Mouse (Mus musculus) midbrain, embryonic 16.5 days (tissue): ENCODE measurements around the gene Rps16. TPM values are rescaled to one million over a fixed set of nuclear protein-coding genes. Genes with fewer than 3 reads are reported as not detected.
A peak's percentile ranks its signal among the peaks of the same experiment; 100 is the strongest.

Source experiments
- ATAC-seq: fragments of 200-750 bp; cut with Nextera tagmentation; 2 replicates; pipeline ENCODE4 v1.8.0; 2017; ENCODE audit warnings: moderate TSS enrichment
- H3K27ac ChIP-seq: fragments of 300-500 bp; sonication (generic); 2 replicates; pipeline ENCODE4 v1.5.1; 2014; ENCODE audit warnings: mild to moderate bottlenecking, low read length, mixed read lengths
- H3K27me3 ChIP-seq: fragments of 300-500 bp; sonication (generic); 2 replicates; pipeline ENCODE4 v1.6.1; 2014; ENCODE audit warnings: low read depth, low read length, mixed read lengths; ENCODE audit not compliant: control insufficient read depth, insufficient read depth
- H3K36me3 ChIP-seq: fragments of 300-500 bp; sonication (generic); 2 replicates; pipeline ENCODE4 v1.6.1; 2014; ENCODE audit warnings: mild to moderate bottlenecking, low read length, moderate library complexity, mixed read lengths; ENCODE audit not compliant: control insufficient read depth, insufficient read depth
- H3K4me1 ChIP-seq: fragments of 300-500 bp; sonication (generic); 2 replicates; pipeline ENCODE4 v1.6.1; 2014; ENCODE audit warnings: mild to moderate bottlenecking, low read length, mixed read lengths; ENCODE audit not compliant: control insufficient read depth, insufficient read depth
- H3K4me2 ChIP-seq: fragments of 300-500 bp; sonication (generic); 2 replicates; pipeline ENCODE4 v1.6.1; 2014; ENCODE audit warnings: mild to moderate bottlenecking, low read length, mixed read lengths
- H3K4me3 ChIP-seq: fragments of 300-500 bp; sonication (generic); 2 replicates; pipeline ENCODE4 v1.5.1; 2014; ENCODE audit warnings: low read depth, mild to moderate bottlenecking, low read length, moderate library complexity, mixed read lengths
- H3K9ac ChIP-seq: fragments of 300-500 bp; sonication (generic); 2 replicates; pipeline ENCODE4 v1.6.1; 2014; ENCODE audit warnings: low read depth, low read length, mixed read lengths
- H3K9me3 ChIP-seq: fragments of 300-500 bp; sonication (generic); replicated peaks from 2 replicates; pipeline ENCODE4 v1.6.1; 2014; ENCODE audit warnings: mild to moderate bottlenecking, low read length, mixed read lengths; ENCODE audit not compliant: control insufficient read depth, poor library complexity, severe bottlenecking
- WGBS: fragments of 180-500 bp; shearing (Covaris S2); extraction: QIAGEN DNeasy Blood & Tissue Kit; methylation state at CpG from one replicate; pipeline ENCODE4 v1.1.7; 2014; 5-methylcytosine and 5-hydroxymethylcytosine counted together
- polyA plus RNA-seq: library from polyadenylated mRNA; unstranded; fragments of >200 nt; fragmentation: Nextera tagmentation; extraction: Ambion mirVana; gene quantifications from 2 replicates; pipeline ENCODE4 v1.2.1, GENCODE M21; 2015

The Rps16 gene
- polyA plus RNA-seq, 1 experiment from 2014 or later: 435 TPM

DNA sequence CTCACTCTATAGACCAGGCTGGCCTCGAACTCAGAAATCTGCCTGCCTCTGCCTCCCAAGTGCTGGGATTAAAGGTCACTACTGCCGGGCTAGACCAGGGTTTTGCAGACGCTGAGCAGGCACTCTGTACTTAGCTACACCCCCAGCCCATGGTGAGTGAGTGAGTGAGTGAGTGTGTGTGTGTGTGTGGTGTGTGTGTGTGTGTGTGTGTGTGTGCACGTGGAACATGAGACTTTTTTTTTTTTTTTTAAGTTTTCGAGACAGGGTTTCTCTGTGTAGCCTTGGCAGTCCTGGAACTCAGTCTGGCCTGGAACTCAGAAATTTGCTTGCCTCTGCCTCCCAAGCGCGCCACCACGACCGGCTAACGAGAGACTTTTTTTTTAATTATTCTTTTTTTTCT lies 24.2 kb downstream of the Rps16 start:
- Histone ChIP-seq H3K4me1 (peaks cover 25% of the 10 kb centered on the region), H3K9me3 (no peaks in the 10 kb centered on the region), H3K4me3 (no peak overlapping the region), H3K27me3 (peaks cover 4% of the 10 kb centered on the region; the same call in 1 of the 2 replicates), H3K4me2 (no peak overlapping the region), H3K27ac (no peak overlapping the region), H3K36me3 (no peaks in the 10 kb centered on the region), H3K9ac (no peak overlapping the region)
- ATAC-seq: no peak
- WGBS: 81% methylated on average over 10 of the region's 10 CpGs

DNA sequence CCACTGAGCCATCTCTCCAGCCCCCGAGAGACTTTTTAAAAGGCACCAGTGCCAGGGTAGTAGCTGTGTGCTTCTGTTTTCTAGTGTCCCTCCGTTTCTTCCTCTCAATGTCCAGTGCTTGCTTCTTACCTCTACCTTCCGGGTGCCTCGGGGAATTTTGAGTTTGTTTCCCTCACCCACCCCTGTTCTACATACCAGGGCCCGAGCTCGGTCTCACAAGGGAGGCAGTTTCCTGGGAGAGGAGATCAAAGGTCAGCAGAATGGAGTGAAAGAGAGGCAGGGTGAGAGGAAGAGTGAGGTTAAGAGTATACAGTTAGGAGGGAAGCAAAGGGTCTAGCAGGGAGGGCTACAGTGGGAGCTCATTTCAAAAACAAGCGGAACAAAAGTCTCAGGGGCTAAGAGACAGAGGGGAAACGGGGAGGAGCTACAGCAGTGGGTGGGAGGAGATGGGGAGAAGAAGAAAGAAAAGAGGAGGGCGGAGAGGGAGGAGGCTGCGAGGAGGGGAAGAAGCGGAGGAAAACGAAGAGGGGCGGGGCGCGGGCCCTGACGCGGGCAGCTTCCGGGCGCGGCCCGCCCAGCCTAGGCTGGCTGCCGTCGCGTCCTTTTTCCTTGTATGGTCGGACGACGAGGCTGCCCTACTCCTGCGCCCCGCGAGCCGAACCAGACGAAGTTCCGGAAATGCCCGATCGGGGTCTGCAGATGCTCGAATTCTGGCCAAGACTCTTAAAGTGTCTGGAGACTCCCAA lies 24.9 kb downstream of the Rps16 start:
- Histone ChIP-seq H3K9ac (peak overlapping the region; percentile 68), H3K27ac (peak overlapping the region; percentile 81), H3K4me1 (peaks cover 25% of the 10 kb centered on the region), H3K4me2 (peak overlapping the region; percentile 81), H3K9me3 (no peaks in the 10 kb centered on the region), H3K4me3 (peak overlapping the region; percentile 48), H3K36me3 (no peaks in the 10 kb centered on the region), H3K27me3 (peaks cover 4% of the 10 kb centered on the region; the same call in 1 of the 2 replicates)
- WGBS: 1% methylated on average over 32 of the region's 36 CpGs
- ATAC-seq: 0 out of 2 replicates have a peak, but pooled peaks have one; percentile 7

DNA sequence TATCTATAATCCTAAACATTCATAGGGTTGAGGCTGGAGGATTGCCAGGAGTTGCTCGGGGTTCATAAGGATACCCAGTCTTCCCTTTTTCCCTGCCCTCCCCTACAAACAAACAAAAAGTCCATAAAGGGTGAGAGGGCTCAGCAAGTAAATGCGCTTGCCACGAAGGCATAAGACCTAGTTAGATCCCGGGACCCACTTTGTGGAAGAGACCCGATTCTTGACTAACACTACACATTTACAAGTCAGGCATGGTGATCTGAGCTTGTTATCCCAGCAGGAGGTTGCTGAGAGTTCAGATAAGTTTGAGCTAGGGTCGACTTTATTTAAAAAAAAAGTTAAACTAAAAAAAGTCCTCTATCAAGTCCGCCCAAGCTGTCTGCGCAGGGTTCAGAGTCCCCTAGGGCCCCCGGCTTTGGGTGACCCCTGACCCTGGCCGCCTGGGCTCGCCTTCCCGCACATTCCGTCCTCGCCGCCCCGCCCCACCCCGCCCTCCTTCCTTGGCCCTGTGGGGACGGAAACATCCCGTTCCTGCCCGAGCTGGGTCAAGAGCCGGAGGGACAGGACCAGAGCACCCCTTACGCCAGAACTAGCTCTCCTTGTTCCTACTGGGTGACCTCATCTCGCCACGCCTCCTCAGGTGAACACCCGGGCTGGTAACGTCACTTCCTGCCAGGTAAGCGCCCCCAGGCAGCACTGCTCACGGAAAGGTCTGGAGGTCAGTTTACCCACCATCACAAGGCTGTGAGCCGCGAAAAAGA lies 25.7 kb downstream of the Rps16 start:
- Histone ChIP-seq H3K9ac (peak overlapping the region; percentile 68), H3K9me3 (no peaks in the 10 kb centered on the region), H3K36me3 (no peaks in the 10 kb centered on the region), H3K27ac (peak overlapping the region; percentile 81), H3K27me3 (peaks cover 4% of the 10 kb centered on the region; the same call in 1 of the 2 replicates), H3K4me3 (peak overlapping the region; percentile 48), H3K4me1 (peaks cover 21% of the 10 kb centered on the region), H3K4me2 (peak overlapping the region; percentile 81)
- ATAC-seq: no peak
- 5% methylated on average over 30 of the region's 30 CpGs for WGBS

DNA sequence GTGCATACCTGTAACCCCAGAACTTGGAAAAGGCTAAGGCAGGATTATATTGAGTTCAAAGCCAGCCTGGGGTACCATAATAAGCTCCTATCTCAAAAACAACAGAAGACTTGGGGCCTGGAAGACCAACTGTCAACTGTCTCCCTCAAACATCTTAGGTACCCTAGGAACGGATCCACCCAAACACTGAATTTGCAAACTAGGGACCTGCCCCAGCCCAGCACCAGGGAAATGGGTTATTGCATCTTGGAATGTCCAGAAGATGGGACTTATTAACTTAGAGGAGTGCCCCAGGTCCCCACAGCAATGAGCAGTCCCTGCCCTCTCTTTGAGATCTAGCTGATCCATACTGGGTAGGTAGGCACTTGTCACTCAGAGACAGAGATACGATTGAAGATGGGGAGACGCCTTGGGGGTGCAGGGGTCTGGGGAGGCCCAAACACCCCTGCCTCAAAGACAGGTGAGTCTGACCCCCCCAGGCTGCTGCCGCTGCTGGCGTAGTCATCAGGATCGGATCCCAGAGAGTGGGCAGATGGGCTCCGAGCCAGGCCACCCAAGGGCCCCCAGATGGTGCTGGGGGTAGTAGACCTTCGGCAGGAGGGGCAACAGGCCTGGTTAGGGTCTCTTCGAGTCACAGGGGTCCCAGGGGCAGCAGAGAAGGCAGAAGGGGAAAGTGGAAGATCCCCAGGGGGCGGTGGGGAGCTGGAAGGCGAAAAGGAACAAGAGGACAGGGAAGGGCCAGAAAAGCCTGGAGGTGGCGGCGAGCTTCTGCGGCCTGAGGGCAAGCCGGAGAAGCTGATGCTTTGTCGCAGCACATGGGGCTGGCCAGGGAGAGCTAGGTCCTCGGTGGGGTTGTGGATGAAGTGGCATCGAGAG lies 27.0 kb downstream of the Rps16 start:
- Histone ChIP-seq H3K27me3 (peaks cover 4% of the 10 kb centered on the region; the same call in 1 of the 2 replicates), H3K4me3 (no peak overlapping the region; the same call in 1 of the 2 replicates), H3K36me3 (no peaks in the 10 kb centered on the region), H3K4me2 (peak overlapping the region; percentile 67; the same call in 1 of the 2 replicates), H3K27ac (no peak overlapping the region), H3K4me1 (peaks cover 21% of the 10 kb centered on the region), H3K9me3 (no peaks in the 10 kb centered on the region), H3K9ac (peak overlapping the region; percentile 3; the same call in 1 of the 2 replicates)
- WGBS: 77% methylated on average over 18 of the region's 18 CpGs
- ATAC-seq: no peak

DNA sequence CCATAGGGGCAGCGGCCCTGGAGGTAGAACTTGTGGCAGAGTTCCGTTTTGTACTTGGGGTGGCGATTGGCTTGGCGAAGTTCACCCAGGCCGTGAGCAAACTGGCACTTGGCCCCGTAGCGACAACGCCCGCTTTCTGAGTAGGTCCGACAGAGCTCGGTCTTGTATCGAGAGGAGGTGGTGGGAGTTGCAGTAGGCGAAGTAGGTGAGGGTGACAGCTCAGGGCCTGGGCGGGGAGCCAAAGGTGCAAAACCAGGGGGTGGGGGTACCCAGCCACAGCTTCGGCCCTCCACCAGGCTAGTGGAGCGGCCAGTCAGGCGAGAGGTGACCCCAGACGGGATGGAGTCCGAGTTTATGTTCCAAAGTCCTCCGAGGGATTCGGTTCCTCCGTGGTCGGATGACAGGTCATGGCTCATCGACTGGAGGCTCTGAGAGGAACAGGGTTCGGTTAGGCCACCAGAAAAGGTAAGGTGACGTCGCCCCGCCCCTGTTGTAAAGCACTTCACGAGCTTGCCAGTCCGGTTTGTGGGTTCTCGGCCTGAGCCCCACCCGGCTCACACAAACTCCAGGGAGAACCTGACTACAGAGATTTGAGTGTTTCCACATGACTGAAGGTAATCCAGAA lies 27.7 kb downstream of the Rps16 start:
- 55% methylated on average over 32 of the region's 32 CpGs for WGBS
- H3K27me3 ChIP-seq: peaks cover 4% of the 10 kb centered on the region; the same call in 1 of the 2 replicates
- peak overlapping the region; percentile 44 for H3K4me3 ChIP-seq
- no peak for ATAC-seq
- H3K9ac ChIP-seq: peak overlapping the region; percentile 68; the same call in 1 of the 2 replicates
- no peaks in the 10 kb centered on the region for H3K36me3 ChIP-seq
- no peaks in the 10 kb centered on the region for H3K9me3 ChIP-seq
- no peak overlapping the region for H3K27ac ChIP-seq
- H3K4me1 ChIP-seq: peaks cover 21% of the 10 kb centered on the region
- peak overlapping the region; percentile 67 for H3K4me2 ChIP-seq

DNA sequence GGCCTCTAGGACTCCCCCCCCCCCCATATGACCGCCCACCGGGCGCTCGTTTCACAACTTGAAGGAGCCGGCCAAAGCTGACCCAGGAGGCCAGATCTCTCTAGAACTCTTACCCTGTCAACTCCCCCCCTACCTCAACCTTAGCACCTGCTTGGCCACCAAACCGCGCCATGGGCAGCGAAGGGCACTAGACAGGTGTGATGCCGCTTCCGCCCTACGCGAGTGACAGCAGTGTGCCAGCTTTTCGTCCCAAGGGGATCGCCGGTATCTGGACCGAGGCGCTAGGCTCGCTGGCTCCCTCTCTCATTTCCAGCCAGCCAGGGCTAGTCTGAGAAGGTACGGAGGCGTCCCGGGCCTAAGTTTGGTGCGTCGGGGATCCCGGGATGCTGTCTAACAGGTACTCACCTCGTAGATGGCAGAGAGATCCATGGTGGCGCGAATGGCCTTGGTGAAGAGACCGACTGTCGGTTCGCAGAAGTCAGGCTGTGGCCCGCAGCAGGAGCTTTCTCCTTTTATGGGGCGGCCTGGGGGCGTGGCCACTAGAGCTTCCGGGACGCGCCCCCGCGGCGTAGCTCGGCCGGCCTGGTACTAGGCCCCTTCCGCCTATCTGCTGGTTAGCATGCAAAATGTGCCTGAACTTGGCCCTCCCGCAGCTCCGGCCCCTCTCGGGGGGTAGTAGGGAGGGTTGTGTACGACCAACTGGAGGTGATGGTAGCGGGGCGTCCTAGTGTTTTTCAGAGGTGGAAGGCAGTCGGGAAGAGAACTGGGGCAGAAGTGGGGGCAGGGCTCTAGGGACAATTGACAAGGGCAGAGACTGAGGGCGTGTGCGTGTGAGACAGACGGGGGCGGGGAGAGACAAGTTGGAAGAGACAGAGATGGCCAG lies 28.6 kb downstream of the Rps16 start:
- Histone ChIP-seq H3K27me3 (peaks cover 4% of the 10 kb centered on the region; the same call in 1 of the 2 replicates), H3K4me1 (peaks cover 21% of the 10 kb centered on the region), H3K4me2 (peak overlapping the region; percentile 67), H3K9me3 (no peaks in the 10 kb centered on the region), H3K9ac (peak overlapping the region; percentile 68), H3K27ac (peak overlapping the region; percentile 68), H3K4me3 (peak overlapping the region; percentile 44), H3K36me3 (no peaks in the 10 kb centered on the region)
- no peak for ATAC-seq
- WGBS: under 1% methylated on average over 53 of the region's 53 CpGs

DNA sequence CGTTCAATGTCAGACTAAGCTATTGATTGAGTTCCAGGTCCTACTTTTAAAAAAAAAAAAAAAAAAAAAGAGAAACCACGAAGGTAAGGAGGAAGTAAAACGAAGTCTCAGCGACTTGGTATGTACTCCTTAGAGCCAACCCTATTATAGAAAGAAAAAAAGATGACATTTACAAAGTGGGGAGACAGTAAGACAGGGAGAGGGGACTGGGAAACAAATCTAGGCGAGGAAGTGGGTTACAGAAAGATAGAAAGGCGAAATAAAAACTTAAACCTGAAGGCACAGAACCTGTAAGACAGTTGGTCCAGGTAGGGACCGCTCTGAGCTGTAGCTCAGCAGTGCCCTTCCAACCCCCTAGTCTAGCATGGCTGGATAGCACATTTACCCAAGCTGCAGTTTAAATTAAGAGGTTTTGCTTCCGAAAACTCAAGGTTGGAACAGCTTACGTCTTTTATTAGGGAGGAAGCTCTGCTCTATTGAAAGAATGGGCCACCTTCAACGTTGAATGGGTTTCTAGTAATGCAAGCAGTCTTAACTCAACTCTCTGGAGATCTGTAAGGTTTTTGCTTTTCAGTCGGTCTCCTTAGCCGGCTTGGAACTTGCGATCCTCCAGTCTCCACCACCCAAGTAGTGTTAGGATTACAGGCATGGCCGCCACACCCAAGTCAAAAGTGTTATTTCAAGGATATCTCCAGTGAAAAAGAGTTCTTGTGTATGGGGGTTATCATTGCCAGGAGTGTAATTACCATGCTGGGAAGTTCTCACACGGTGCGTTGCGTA lies 30.0 kb downstream of the Rps16 start, which contains the start of gene Zfp36:
TSS of gene Zfp36 (minus strand) at position 17 of the 780 bp plus-strand sequence.
- H3K27me3 ChIP-seq: peaks cover 4% of the 10 kb centered on the region; the same call in 1 of the 2 replicates
- H3K9me3 ChIP-seq: no peaks in the 10 kb centered on the region
- H3K4me3 ChIP-seq: peak within 1 kb of the TSS; percentile 44
- 58% methylated on average over 17 of the region's 17 CpGs for WGBS
- peak within 1 kb of the TSS; percentile 68 for H3K9ac ChIP-seq
- H3K27ac ChIP-seq: peak within 1 kb of the TSS; percentile 68
- peak within 1 kb of the TSS; percentile 67 for H3K4me2 ChIP-seq
- H3K36me3 ChIP-seq: no peaks in the 10 kb centered on the region
- peaks cover 21% of the 10 kb centered on the region for H3K4me1 ChIP-seq
- no peak for ATAC-seq
